Mouse (Mus musculus) neural tube, embryonic 12.5 days (tissue): ENCODE measurements around the gene S100a2. TPM values are rescaled to one million over a fixed set of nuclear protein-coding genes. Genes with fewer than 3 reads are reported as not detected.

Experiments
- ATAC-seq: fragments of 200-750 bp; cut with Nextera tagmentation; 2 replicates; pipeline ENCODE4 v1.8.0; 2017; ENCODE audit warnings: low read depth, mild to moderate bottlenecking, moderate TSS enrichment, moderate library complexity; ENCODE audit not compliant: low FRiP score
- H3K27ac ChIP-seq: fragments of 300-500 bp; sonication (generic); 2 replicates; pipeline ENCODE4 v1.5.1; 2016
- H3K27me3 ChIP-seq: fragments of 300-500 bp; sonication (generic); replicated peaks from 2 replicates; pipeline ENCODE4 v1.6.1; 2016; ENCODE audit warnings: mild to moderate bottlenecking
- H3K36me3 ChIP-seq: fragments of 300-500 bp; sonication (generic); 2 replicates; pipeline ENCODE4 v1.6.1; 2016; ENCODE audit warnings: mild to moderate bottlenecking
- H3K4me1 ChIP-seq: fragments of 300-500 bp; sonication (generic); 2 replicates; pipeline ENCODE4 v1.6.1; 2016
- H3K4me2 ChIP-seq: fragments of 300-500 bp; sonication (generic); replicated peaks from 2 replicates; pipeline ENCODE4 v1.6.1; 2016; ENCODE audit warnings: mild to moderate bottlenecking
- H3K4me3 ChIP-seq: fragments of 300-500 bp; sonication (generic); 2 replicates; pipeline ENCODE4 v1.5.1; 2016
- H3K9ac ChIP-seq: fragments of 300-500 bp; sonication (generic); 2 replicates; pipeline ENCODE4 v1.6.1; 2016; ENCODE audit warnings: mild to moderate bottlenecking
- H3K9me3 ChIP-seq: fragments of 300-500 bp; sonication (generic); 2 replicates; pipeline ENCODE4 v1.6.1; 2016; ENCODE audit warnings: mild to moderate bottlenecking
- WGBS: fragments of 180-500 bp; shearing (Covaris S2); methylation state at CpG from one replicate; pipeline ENCODE4 v1.1.7; 2016; 5-methylcytosine and 5-hydroxymethylcytosine counted together
- polyA plus RNA-seq: library from polyadenylated mRNA; unstranded; fragments of >200 nt; fragmentation: Nextera tagmentation; extraction: Ambion mirVana; gene quantifications from 2 replicates; pipeline ENCODE4 v1.2.1, GENCODE M21; 2016

The S100a2 gene
- polyA plus RNA-seq, 1 experiment from 2014 or later, result not detected

DNA sequence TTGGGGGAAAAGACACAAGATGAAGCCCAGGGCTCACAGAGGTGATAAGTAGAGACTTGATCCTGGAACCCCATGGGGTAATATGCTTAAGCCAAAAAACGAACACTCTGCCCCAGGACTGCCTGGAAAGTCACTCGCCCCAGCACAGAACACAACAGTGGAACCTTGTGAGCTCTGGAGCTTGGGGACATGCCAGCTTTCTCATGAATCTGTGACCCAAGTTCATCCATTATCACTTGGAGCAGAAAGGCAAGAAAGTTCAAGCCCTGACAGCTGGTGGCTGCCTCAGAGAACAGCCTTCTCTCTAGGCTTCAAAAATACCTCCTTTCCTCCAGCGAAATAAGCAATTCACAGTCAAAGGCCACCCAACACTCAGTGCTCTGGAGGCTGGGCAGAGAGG, 9.4 kb downstream of the S100a2 start:
- no peak for ATAC-seq
- Histone ChIP-seq H3K9me3 (no peaks in the 10 kb centered on the region), H3K9ac (no peak overlapping the region), H3K4me3 (no peak overlapping the region), H3K36me3 (no peaks in the 10 kb centered on the region), H3K4me1 (0 out of 2 replicates have a peak, but pooled peaks cover 4% of the 10 kb centered on the region), H3K4me2 (no peak overlapping the region), H3K27me3 (no peaks in the 10 kb centered on the region), H3K27ac (no peak overlapping the region)
- WGBS, result 75% methylated on average over 3 of the region's 3 CpGs

DNA sequence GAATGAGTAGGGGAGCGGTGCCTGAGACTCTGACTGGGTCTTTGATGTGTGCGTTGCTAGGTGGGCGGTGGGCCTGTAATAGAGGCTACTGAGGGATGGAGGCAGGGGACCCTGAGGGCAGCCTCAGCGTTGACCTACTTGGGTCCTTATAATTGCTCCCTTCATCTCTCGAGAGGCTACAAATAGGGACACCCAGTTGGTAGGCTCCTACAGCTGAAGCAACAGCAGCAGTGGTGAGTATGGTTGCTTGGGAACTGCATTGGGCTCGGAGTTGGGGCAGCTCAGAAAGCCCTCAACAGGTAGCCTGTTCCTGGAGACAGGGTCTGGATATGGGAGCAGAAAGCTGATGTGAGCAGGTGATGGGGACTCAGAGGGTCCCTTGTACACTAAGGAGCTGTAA, 10.0 kb downstream of the S100a2 start:
- H3K9ac ChIP-seq, result no peak overlapping the region
- no peak overlapping the region for H3K4me3 ChIP-seq
- H3K4me2 ChIP-seq, result no peak overlapping the region
- ATAC-seq, result no peak
- H3K27ac ChIP-seq, result no peak overlapping the region
- H3K27me3 ChIP-seq, result no peaks in the 10 kb centered on the region
- H3K36me3 ChIP-seq, result no peaks in the 10 kb centered on the region
- H3K9me3 ChIP-seq, result no peaks in the 10 kb centered on the region
- H3K4me1 ChIP-seq, result 0 out of 2 replicates have a peak, but pooled peaks cover 7% of the 10 kb centered on the region
- 82% methylated on average over 6 of the region's 6 CpGs for whole genome bisulfite sequencing

DNA sequence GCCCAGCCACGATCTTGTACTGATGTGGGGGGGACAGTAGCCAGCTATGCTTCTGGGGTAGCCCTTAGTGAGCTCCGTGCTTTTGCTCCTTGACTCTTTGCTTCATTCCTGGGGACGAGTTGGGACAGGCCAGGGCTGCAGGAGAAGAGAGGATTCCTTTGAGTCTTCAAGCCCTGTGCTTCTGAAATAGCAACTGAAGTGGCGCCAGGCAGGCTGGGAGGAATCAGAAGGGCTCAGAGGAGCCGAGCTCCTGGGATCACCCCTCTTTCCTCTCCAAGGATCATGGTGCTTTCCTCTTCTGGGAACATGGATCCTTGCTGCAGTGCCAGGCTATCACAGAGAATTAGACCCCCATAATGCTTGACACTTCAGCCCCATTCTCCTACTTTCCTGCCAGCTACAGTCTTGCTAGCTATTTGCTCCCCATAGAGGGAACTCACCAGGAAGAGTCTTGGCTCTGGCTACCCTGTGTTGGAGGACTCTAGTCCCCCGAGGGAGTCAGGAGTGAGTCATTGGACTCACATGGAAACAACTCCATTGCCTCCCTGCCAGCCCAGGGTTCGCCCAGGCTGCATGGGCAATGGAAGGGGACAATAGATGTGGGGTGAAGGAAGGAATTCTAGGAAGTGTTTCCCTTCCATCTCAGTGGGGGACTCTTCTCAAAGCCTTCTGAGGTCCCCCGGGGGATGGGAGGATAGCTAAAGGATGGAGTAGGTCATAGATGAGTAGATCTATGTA, 10.6 kb downstream of the S100a2 start:
- H3K4me1 ChIP-seq, result 0 out of 2 replicates have a peak, but pooled peaks cover 7% of the 10 kb centered on the region
- 84% methylated on average over 8 of the region's 8 CpGs for WGBS
- H3K4me2 ChIP-seq, result no peak overlapping the region
- no peak overlapping the region for H3K4me3 ChIP-seq
- ATAC-seq, result no peak
- H3K9ac ChIP-seq, result no peak overlapping the region
- H3K9me3 ChIP-seq, result no peaks in the 10 kb centered on the region
- H3K36me3 ChIP-seq, result no peaks in the 10 kb centered on the region
- H3K27ac ChIP-seq, result no peak overlapping the region
- no peaks in the 10 kb centered on the region for H3K27me3 ChIP-seq

DNA sequence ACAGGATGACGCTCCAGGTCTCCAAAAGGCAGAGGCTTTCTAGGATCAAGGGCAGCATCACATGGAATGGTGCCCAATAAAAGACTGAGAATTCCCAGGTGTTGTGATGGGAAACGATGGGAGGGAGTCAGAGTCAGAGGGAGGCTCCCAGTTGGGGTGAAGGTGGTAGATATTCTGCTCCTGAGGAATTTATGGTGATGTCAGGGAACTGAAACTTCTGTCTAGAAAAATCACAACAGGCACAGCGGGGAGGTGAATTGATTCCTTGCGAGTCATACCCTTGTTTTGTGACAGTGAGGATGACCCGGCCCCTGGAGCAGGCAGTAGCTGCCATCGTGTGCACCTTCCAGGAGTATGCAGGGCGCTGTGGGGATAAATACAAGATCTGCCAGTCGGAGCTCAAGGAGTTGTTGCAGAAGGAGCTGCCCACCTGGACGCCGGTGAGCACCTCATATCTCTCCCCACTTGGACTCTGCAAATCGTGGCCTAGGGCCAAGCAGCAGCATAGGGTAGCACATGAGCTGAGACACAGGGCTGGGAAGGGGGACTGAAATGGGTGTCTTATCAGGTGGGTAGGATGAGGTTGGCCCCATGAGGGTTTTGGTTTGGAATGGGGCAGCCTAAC, 11.6 kb downstream of the S100a2 start, which contains the start of gene Gm42674:
Gene Gm42674, plus strand, starts transcription at position 419 of the 625 bp plus-strand sequence.
- Histone ChIP-seq H3K9ac (no peak within 1 kb of the TSS), H3K4me3 (no peak within 1 kb of the TSS), H3K27ac (no peak within 1 kb of the TSS), H3K4me1 (0 out of 2 replicates have a peak, but pooled peaks cover 7% of the 10 kb centered on the region), H3K9me3 (no peaks in the 10 kb centered on the region), H3K36me3 (no peaks in the 10 kb centered on the region), H3K4me2 (no peak within 1 kb of the TSS), H3K27me3 (no peaks in the 10 kb centered on the region)
- 85% methylated on average over 11 of the region's 11 CpGs for WGBS
- ATAC-seq, result no peak

- Histone ChIP-seq H3K4me1 (0 out of 2 replicates have a peak, but pooled peaks cover 7% of the 10 kb centered on the region), H3K9me3 (no peaks in the 10 kb centered on the region), H3K9ac (no peak within 1 kb of the TSS), H3K27ac (no peak within 1 kb of the TSS), H3K36me3 (no peaks in the 10 kb centered on the region), H3K4me3 (no peak within 1 kb of the TSS), H3K4me2 (no peak within 1 kb of the TSS), H3K27me3 (no peaks in the 10 kb centered on the region)
- ATAC-seq, result no peak
- WGBS, result 68% methylated on average over 3 of the region's 3 CpGs
Observed at GRCm38 (mm10) chr3:90603623-90604022, 13.6 kb downstream of the S100a2 start, which contains the start of gene S100a4. S100a4 (plus strand) TSS chr3:90603771.

DNA sequence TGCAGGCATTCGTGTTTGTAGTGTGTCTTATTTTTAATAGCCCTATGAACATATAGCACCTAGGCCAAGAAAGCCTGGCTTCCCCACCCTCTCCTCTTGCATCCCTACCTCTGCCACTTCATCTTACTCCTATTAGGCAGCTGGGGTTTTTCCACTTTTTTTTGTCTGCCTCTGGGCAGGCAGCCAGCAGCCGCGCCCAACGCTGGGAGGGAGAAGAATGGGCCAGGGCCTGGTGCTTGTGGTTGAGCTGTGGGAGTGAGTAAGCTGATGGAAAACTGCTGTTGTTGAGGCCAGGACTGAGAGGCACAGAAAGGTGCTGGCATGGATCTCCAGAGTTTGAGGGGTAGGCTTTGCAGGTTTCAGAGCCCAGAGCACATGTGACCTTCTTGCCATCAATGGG, 14.4 kb downstream of the S100a2 start:
- H3K9ac ChIP-seq, result no peak overlapping the region
- no peaks in the 10 kb centered on the region for H3K9me3 ChIP-seq
- 79% methylated on average over 4 of the region's 4 CpGs for WGBS
- H3K4me3 ChIP-seq, result no peak overlapping the region
- no peaks in the 10 kb centered on the region for H3K36me3 ChIP-seq
- no peaks in the 10 kb centered on the region for H3K27me3 ChIP-seq
- H3K4me1 ChIP-seq, result 0 out of 2 replicates have a peak, but pooled peaks cover 7% of the 10 kb centered on the region
- no peak overlapping the region for H3K27ac ChIP-seq
- ATAC-seq, result no peak
- H3K4me2 ChIP-seq, result no peak overlapping the region

DNA sequence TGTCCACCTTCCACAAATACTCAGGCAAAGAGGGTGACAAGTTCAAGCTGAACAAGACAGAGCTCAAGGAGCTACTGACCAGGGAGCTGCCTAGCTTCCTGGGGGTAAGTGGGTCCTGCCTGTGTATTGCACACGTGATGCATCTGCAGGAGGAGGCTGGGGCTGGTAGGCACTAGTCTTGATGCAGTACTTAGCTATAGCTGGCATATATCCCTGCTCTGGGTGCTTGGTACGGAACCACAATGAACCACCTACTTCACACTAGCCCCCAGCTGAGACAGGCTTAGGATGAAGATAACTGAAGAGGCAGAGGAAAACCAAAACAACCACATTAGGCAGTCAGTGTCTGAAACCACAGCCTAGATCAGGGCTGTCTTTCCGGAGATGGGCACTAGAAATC, 15.0 kb downstream of the S100a2 start:
- H3K4me3 ChIP-seq, result no peak overlapping the region
- no peaks in the 10 kb centered on the region for H3K27me3 ChIP-seq
- no peak for ATAC-seq
- no peak overlapping the region for H3K9ac ChIP-seq
- no peaks in the 10 kb centered on the region for H3K36me3 ChIP-seq
- H3K4me1 ChIP-seq, result 0 out of 2 replicates have a peak, but pooled peaks cover 7% of the 10 kb centered on the region
- H3K4me2 ChIP-seq, result no peak overlapping the region
- WGBS, result 83% methylated on average over 3 of the region's 3 CpGs
- no peaks in the 10 kb centered on the region for H3K9me3 ChIP-seq
- H3K27ac ChIP-seq, result no peak overlapping the region

GRCm38 (mm10) chr3:90605736-90606135, 15.7 kb downstream of the S100a2 start:
- H3K4me3 ChIP-seq, result no peak overlapping the region
- no peak overlapping the region for H3K4me2 ChIP-seq
- no peaks in the 10 kb centered on the region for H3K36me3 ChIP-seq
- H3K9me3 ChIP-seq, result no peaks in the 10 kb centered on the region
- no peaks in the 10 kb centered on the region for H3K27me3 ChIP-seq
- no peak overlapping the region for H3K27ac ChIP-seq
- no peak overlapping the region for H3K9ac ChIP-seq
- no peak for ATAC-seq
- WGBS, result 89% methylated on average over 2 of the region's 2 CpGs
- 0 out of 2 replicates have a peak, but pooled peaks cover 7% of the 10 kb centered on the region for H3K4me1 ChIP-seq

DNA sequence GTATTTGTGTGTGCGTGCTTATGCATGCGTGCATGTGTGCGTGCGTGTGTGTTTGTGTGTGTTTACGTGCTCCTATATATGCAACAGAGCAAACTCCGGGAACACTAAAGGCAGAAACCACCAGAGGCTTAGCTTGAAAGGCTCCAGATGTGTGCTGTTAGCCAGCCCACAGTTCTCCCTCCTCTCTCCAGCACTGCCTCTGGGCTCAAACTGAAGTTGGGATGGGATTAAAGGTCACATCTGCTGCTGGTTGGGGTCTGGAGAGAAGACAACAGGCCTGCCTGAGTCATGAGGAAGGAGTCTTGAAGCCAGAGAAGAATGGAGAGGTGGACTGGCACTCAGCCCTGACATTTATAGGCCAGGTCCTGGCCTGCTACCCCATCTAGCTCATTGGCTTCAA, 16.1 kb downstream of the S100a2 start:
- Histone ChIP-seq H3K9me3 (no peaks in the 10 kb centered on the region), H3K4me2 (no peak overlapping the region), H3K36me3 (no peaks in the 10 kb centered on the region), H3K4me1 (0 out of 2 replicates have a peak, but pooled peaks cover 7% of the 10 kb centered on the region), H3K9ac (no peak overlapping the region), H3K4me3 (no peak overlapping the region), H3K27ac (no peak overlapping the region), H3K27me3 (no peaks in the 10 kb centered on the region)
- 89% methylated on average over 6 of the region's 6 CpGs for WGBS
- ATAC-seq, result no peak

GRCm38 (mm10) chr3:90607361-90607760, 17.3 kb downstream of the S100a2 start:
- H3K27ac ChIP-seq, result no peak overlapping the region
- H3K9me3 ChIP-seq, result no peaks in the 10 kb centered on the region
- no peak overlapping the region for H3K4me3 ChIP-seq
- H3K9ac ChIP-seq, result no peak overlapping the region
- no peak overlapping the region for H3K4me2 ChIP-seq
- H3K27me3 ChIP-seq, result no peaks in the 10 kb centered on the region
- 0 out of 2 replicates have a peak, but pooled peaks cover 7% of the 10 kb centered on the region for H3K4me1 ChIP-seq
- no peak for ATAC-seq
- no peaks in the 10 kb centered on the region for H3K36me3 ChIP-seq
- WGBS, result 86% methylated on average over 3 of the region's 3 CpGs

GRCm38 (mm10) chr3:90608223-90608622, 18.2 kb downstream of the S100a2 start, which contains the start of gene S100a5:
S100a5 (plus strand) TSS chr3:90608523.
- Histone ChIP-seq H3K4me1 (0 out of 2 replicates have a peak, but pooled peaks cover 13% of the 10 kb centered on the region), H3K9me3 (no peaks in the 10 kb centered on the region), H3K36me3 (no peaks in the 10 kb centered on the region), H3K4me2 (no peak within 1 kb of the TSS), H3K27ac (no peak within 1 kb of the TSS), H3K4me3 (no peak within 1 kb of the TSS), H3K9ac (no peak within 1 kb of the TSS), H3K27me3 (peaks cover 3% of the 10 kb centered on the region; the same call in 1 of the 2 replicates)
- 71% methylated on average over 3 of the region's 3 CpGs for WGBS
- no peak for ATAC-seq

- Histone ChIP-seq H3K27ac (no peak overlapping the region), H3K36me3 (no peaks in the 10 kb centered on the region), H3K4me1 (0 out of 2 replicates have a peak, but pooled peaks cover 15% of the 10 kb centered on the region), H3K27me3 (peaks cover 8% of the 10 kb centered on the region; the same call in 1 of the 2 replicates), H3K4me3 (no peak overlapping the region), H3K9me3 (no peaks in the 10 kb centered on the region), H3K9ac (no peak overlapping the region), H3K4me2 (no peak overlapping the region)
- ATAC-seq, result no peak
Observed at GRCm38 (mm10) chr3:90609102-90609501, 19.1 kb downstream of the S100a2 start.
